Mouse (Mus musculus) Muller cell, postnatal 12 days (primary cell): ENCODE measurements at regions not wholly inside any gene's neighbourhood (a gene's known extent, or its start where the extent isn't known, plus 50 kb on each side); places are given as distances from the start of the nearest gene placed in this dataset.

ENCODE experiments used
- DNase-seq: peaks from one replicate; pipeline ENCODE4 v3.0.0-alpha.2; 2015; ENCODE audit errors: inconsistent ontology term

GRCm38 (mm10) chr14:109457537-109458053 lies 543.6 kb upstream of the Slitrk1 start:
- DNase-seq, result no peak

GRCm38 (mm10) chr14:109434205-109434604 lies 520.2 kb upstream of the Slitrk1 start:
- peak; percentile 20 for DNase-seq

GRCm38 (mm10) chr14:109432893-109433524 lies 519.1 kb upstream of the Slitrk1 start:
- peak; percentile 1 for DNase-seq
